In genomic region chr3:9629951-9630350, GRCm38 (mm10) we compare ENCODE assay signal across 9 mouse cellular contexts. TPM values are rescaled to one million over a fixed set of nuclear protein-coding genes. Genes with fewer than 3 reads are reported as not detected.
DNase-seq lines count a peak whose midpoint lies in the region; ATAC-seq and TF ChIP-seq lines count a peak whose summit lies in the region.
"Had no signal": no experiment of that assay in that cellular context is flagged by ENCODE, and none has a peak within 500 bp of the region (broad histone marks: within the 10 kb centered on the region; RNA-seq: fewer than 3 reads in every experiment).

No protein-coding gene starts in this region.

- H3K27ac ChIP-seq in forebrain, postnatal 0 days (ENCODE audit: low read depth, low read length): no peak overlapping the region
- no peak overlapping the region for H3K27ac ChIP-seq in hindbrain, embryonic 12.5 days
- H3K27ac ChIP-seq: macrophage had no signal

- H3K9ac ChIP-seq in forebrain, postnatal 0 days: 0 out of 2 replicates have a peak overlapping the region, but pooled peaks have one; percentile 22
- no peak overlapping the region for H3K9ac ChIP-seq in hindbrain, embryonic 12.5 days

- H3K4me1 ChIP-seq in forebrain, postnatal 0 days (ENCODE audit: insufficient read depth): 0 out of 2 replicates have a peak, but pooled peaks cover 7% of the 10 kb centered on the region
- H3K4me1 ChIP-seq in hindbrain, embryonic 12.5 days: peaks cover 7% of the 10 kb centered on the region; the same call in 1 of the 2 replicates

- no peaks in the 10 kb centered on the region for H3K9me3 ChIP-seq in forebrain, postnatal 0 days (ENCODE audit: low read length)
- no peaks in the 10 kb centered on the region for H3K9me3 ChIP-seq in hindbrain, embryonic 12.5 days (replicated peaks)

- H3K36me3 ChIP-seq in forebrain, postnatal 0 days (ENCODE audit: insufficient read depth): no peaks in the 10 kb centered on the region
- no peaks in the 10 kb centered on the region for H3K36me3 ChIP-seq in hindbrain, embryonic 12.5 days

- peak; percentile 53 for DNase-seq in urinary bladder, postnatal 14 days (ENCODE audit: low spot score)
- no peak for DNase-seq in urinary bladder, postnatal 10 days (ENCODE audit: low spot score)
- peak; percentile 69 for DNase-seq in forebrain, postnatal 0 days
- peak; percentile 70 to 75 for DNase-seq in layer of hippocampus, postnatal 10 days (ENCODE audit: low spot score in 2 of 2)
- DNase-seq in lung, postnatal 10 days: peak; percentile 64
- DNase-seq in right cerebral cortex, adult 18-20 months: peak; percentile 56
- no peak for DNase-seq in adrenal gland, postnatal 25 days

- ATAC-seq in forebrain, postnatal 0 days: peak; percentile 85
- 0 out of 2 replicates have a peak, but pooled peaks have one; percentile 40 for ATAC-seq in hindbrain, embryonic 12.5 days (ENCODE audit: low FRiP score)

- peak overlapping the region; percentile 9; the same call in 1 of the 2 replicates for H3K4me3 ChIP-seq in forebrain, postnatal 0 days (ENCODE audit: low read depth, low read length)
- H3K4me3 ChIP-seq in hindbrain, embryonic 12.5 days: no peak overlapping the region

- TF ChIP-seq CTCF in forebrain, postnatal 0 days (IDR thresholded peaks at IDR 0.05; ENCODE audit: low read depth): no peak

- WGBS in forebrain, postnatal 0 days: 5% methylated on average over 17 of the region's 17 CpGs
- 17% methylated on average over 17 of the region's 17 CpGs for WGBS in hindbrain, embryonic 12.5 days

- no peaks in the 10 kb centered on the region for H3K27me3 ChIP-seq in forebrain, postnatal 0 days (ENCODE audit: insufficient read depth, low read length)
- H3K27me3 ChIP-seq in hindbrain, embryonic 12.5 days: no peaks in the 10 kb centered on the region

- peak overlapping the region; percentile 42 for H3K4me2 ChIP-seq in forebrain, postnatal 0 days (ENCODE audit: low read depth)
- H3K4me2 ChIP-seq in hindbrain, embryonic 12.5 days (replicated peaks): peak overlapping the region; percentile 38

RNA-seq across cellular contexts. Expression of gene Zfp704, which starts 20.1 kb away (rescaled TPM):
- 63.6 and 70.4 TPM in 2 replicates for total RNA-seq in forebrain, postnatal 0 days (2014; rRNA removed)
- polyA plus RNA-seq in forebrain, postnatal 0 days (2015; fragmentation: Nextera tagmentation; extraction: Ambion mirVana): 6.5 and 13.0 TPM in 2 replicates
- polyA plus RNA-seq in hindbrain, embryonic 12.5 days (2016; fragmentation: Nextera tagmentation; extraction: Ambion mirVana): 7.2 and 8.6 TPM in 2 replicates
- total RNA-seq in layer of hippocampus, postnatal 10 days (2021): 10 to 100 TPM; 48.3 to 48.8 TPM
- 13.6 and 18.7 TPM in 2 replicates for total RNA-seq in adrenal gland, postnatal 25 days (2021)

Comparison
In these comparisons a context has a peak if more than half of its experiments do, and no peak if none do; other contexts are left out.
1. DNase-seq: peak in urinary bladder, postnatal 14 days (single experiment), forebrain, postnatal 0 days (single experiment), layer of hippocampus, postnatal 10 days (2 of 2), lung, postnatal 10 days (single experiment) and right cerebral cortex, adult 18-20 months (single experiment); none in urinary bladder, postnatal 10 days (single experiment) and adrenal gland, postnatal 25 days (single experiment).